Mouse (Mus musculus): ENCODE measurements around the gene Clrn3. TPM values are rescaled to one million over a fixed set of nuclear protein-coding genes. Genes with fewer than 3 reads are reported as not detected.

Clrn3 gene
- polyA plus RNA-seq, 1 experiment from 2014 or later, result not detected

- DNase-seq (ENCODE audit: low spot score) (peak; percentile 35), ATAC-seq (replicated peaks; ENCODE audit: insufficient number of reproducible peaks, low FRiP score, low TSS enrichment, low read depth) (no peak)
- Histone ChIP-seq H3K36me3 (replicated peaks; ENCODE audit: control insufficient read depth, insufficient read depth, low read depth, low read length) (no peaks in the 10 kb centered on the region), H3K9me3 (replicated peaks; ENCODE audit: control insufficient read depth, low read length) (no peaks in the 10 kb centered on the region), H3K4me3 (ENCODE audit: low read depth, low read length) (no peak overlapping the region), H3K4me2 (ENCODE audit: low read depth, low read length) (no peak overlapping the region), H3K27me3 (ENCODE audit: control insufficient read depth, insufficient read depth, low read length) (no peaks in the 10 kb centered on the region), H3K4me1 (ENCODE audit: control insufficient read depth, insufficient read depth, low read length) (no peaks in the 10 kb centered on the region), H3K9ac (replicated peaks; ENCODE audit: low read length) (no peak overlapping the region), H3K27ac (replicated peaks; ENCODE audit: low read depth, low read length) (no peak overlapping the region)
- WGBS, result 41% methylated on average over 3 of the region's 3 CpGs
Observed at GRCm38 (mm10) chr7:135495303-135495702, 33.2 kb downstream of the Clrn3 start.

- WGBS, result 60% methylated on average over 8 of the region's 8 CpGs
- Histone ChIP-seq H3K4me3 (ENCODE audit: low read depth, low read length) (no peak overlapping the region), H3K9me3 (replicated peaks; ENCODE audit: control insufficient read depth, low read length) (no peaks in the 10 kb centered on the region), H3K4me2 (ENCODE audit: low read depth, low read length) (no peak overlapping the region), H3K27me3 (ENCODE audit: control insufficient read depth, insufficient read depth, low read length) (no peaks in the 10 kb centered on the region), H3K4me1 (ENCODE audit: control insufficient read depth, insufficient read depth, low read length) (no peaks in the 10 kb centered on the region), H3K27ac (replicated peaks; ENCODE audit: low read depth, low read length) (no peak overlapping the region), H3K36me3 (replicated peaks; ENCODE audit: control insufficient read depth, insufficient read depth, low read depth, low read length) (no peaks in the 10 kb centered on the region), H3K9ac (replicated peaks; ENCODE audit: low read length) (no peak overlapping the region)
- ATAC-seq (replicated peaks; ENCODE audit: insufficient number of reproducible peaks, low FRiP score, low TSS enrichment, low read depth) (no peak), DNase-seq (ENCODE audit: low spot score) (no peak)
Observed at GRCm38 (mm10) chr7:135490500-135490886, 38.0 kb downstream of the Clrn3 start.

- Histone ChIP-seq H3K4me1 (ENCODE audit: control insufficient read depth, insufficient read depth, low read length) (no peaks in the 10 kb centered on the region), H3K36me3 (replicated peaks; ENCODE audit: control insufficient read depth, insufficient read depth, low read depth, low read length) (no peaks in the 10 kb centered on the region), H3K4me3 (ENCODE audit: low read depth, low read length) (no peak overlapping the region), H3K4me2 (ENCODE audit: low read depth, low read length) (no peak overlapping the region), H3K27ac (replicated peaks; ENCODE audit: low read depth, low read length) (no peak overlapping the region), H3K27me3 (ENCODE audit: control insufficient read depth, insufficient read depth, low read length) (no peaks in the 10 kb centered on the region), H3K9me3 (replicated peaks; ENCODE audit: control insufficient read depth, low read length) (no peaks in the 10 kb centered on the region), H3K9ac (replicated peaks; ENCODE audit: low read length) (no peak overlapping the region)
- ATAC-seq (replicated peaks; ENCODE audit: insufficient number of reproducible peaks, low FRiP score, low TSS enrichment, low read depth) (no peak), DNase-seq (ENCODE audit: low spot score) (no peak)
- 78% methylated on average over 9 of the region's 9 CpGs for WGBS
Observed at GRCm38 (mm10) chr7:135489724-135490499, 38.5 kb downstream of the Clrn3 start.

GRCm38 (mm10) chr7:135488214-135488810, 40.1 kb downstream of the Clrn3 start:
- no peaks in the 10 kb centered on the region for H3K36me3 ChIP-seq (replicated peaks; ENCODE audit: control insufficient read depth, insufficient read depth, low read depth, low read length)
- no peak for ATAC-seq (replicated peaks; ENCODE audit: insufficient number of reproducible peaks, low FRiP score, low TSS enrichment, low read depth)
- peak; percentile 29 for DNase-seq (ENCODE audit: low spot score)
- no peak overlapping the region for H3K9ac ChIP-seq (replicated peaks; ENCODE audit: low read length)
- 69% methylated on average over 6 of the region's 6 CpGs for WGBS
- no peaks in the 10 kb centered on the region for H3K27me3 ChIP-seq (ENCODE audit: control insufficient read depth, insufficient read depth, low read length)
- no peak overlapping the region for H3K4me2 ChIP-seq (ENCODE audit: low read depth, low read length)
- H3K9me3 ChIP-seq (replicated peaks; ENCODE audit: control insufficient read depth, low read length), result no peaks in the 10 kb centered on the region
- H3K4me1 ChIP-seq (ENCODE audit: control insufficient read depth, insufficient read depth, low read length), result no peaks in the 10 kb centered on the region
- no peak overlapping the region for H3K27ac ChIP-seq (replicated peaks; ENCODE audit: low read depth, low read length)
- no peak overlapping the region for H3K4me3 ChIP-seq (ENCODE audit: low read depth, low read length)

GRCm38 (mm10) chr7:135487423-135487822, 41.0 kb downstream of the Clrn3 start:
- no peak overlapping the region for H3K4me2 ChIP-seq (ENCODE audit: low read depth, low read length)
- WGBS, result 24% methylated on average over 4 of the region's 4 CpGs
- no peaks in the 10 kb centered on the region for H3K27me3 ChIP-seq (ENCODE audit: control insufficient read depth, insufficient read depth, low read length)
- no peaks in the 10 kb centered on the region for H3K4me1 ChIP-seq (ENCODE audit: control insufficient read depth, insufficient read depth, low read length)
- no peak overlapping the region for H3K9ac ChIP-seq (replicated peaks; ENCODE audit: low read length)
- DNase-seq (ENCODE audit: low spot score), result peak; percentile 88
- no peaks in the 10 kb centered on the region for H3K9me3 ChIP-seq (replicated peaks; ENCODE audit: control insufficient read depth, low read length)
- no peak overlapping the region for H3K4me3 ChIP-seq (ENCODE audit: low read depth, low read length)
- ATAC-seq (replicated peaks; ENCODE audit: insufficient number of reproducible peaks, low FRiP score, low TSS enrichment, low read depth), result no peak
- no peaks in the 10 kb centered on the region for H3K36me3 ChIP-seq (replicated peaks; ENCODE audit: control insufficient read depth, insufficient read depth, low read depth, low read length)
- H3K27ac ChIP-seq (replicated peaks; ENCODE audit: low read depth, low read length), result no peak overlapping the region

- WGBS, result 54% methylated on average over 10 of the region's 10 CpGs
- no peak overlapping the region for H3K4me2 ChIP-seq (ENCODE audit: low read depth, low read length)
- ATAC-seq (replicated peaks; ENCODE audit: insufficient number of reproducible peaks, low FRiP score, low TSS enrichment, low read depth) (no peak), DNase-seq (ENCODE audit: low spot score) (no peak)
- H3K36me3 ChIP-seq (replicated peaks; ENCODE audit: control insufficient read depth, insufficient read depth, low read depth, low read length), result no peaks in the 10 kb centered on the region
- H3K4me3 ChIP-seq (ENCODE audit: low read depth, low read length), result no peak overlapping the region
- no peak overlapping the region for H3K27ac ChIP-seq (replicated peaks; ENCODE audit: low read depth, low read length)
- no peak overlapping the region for H3K9ac ChIP-seq (replicated peaks; ENCODE audit: low read length)
- no peaks in the 10 kb centered on the region for H3K4me1 ChIP-seq (ENCODE audit: control insufficient read depth, insufficient read depth, low read length)
- H3K27me3 ChIP-seq (ENCODE audit: control insufficient read depth, insufficient read depth, low read length), result no peaks in the 10 kb centered on the region
- no peaks in the 10 kb centered on the region for H3K9me3 ChIP-seq (replicated peaks; ENCODE audit: control insufficient read depth, low read length)
Observed at GRCm38 (mm10) chr7:135486645-135487382, 41.6 kb downstream of the Clrn3 start.

- Histone ChIP-seq H3K36me3 (replicated peaks; ENCODE audit: control insufficient read depth, insufficient read depth, low read depth, low read length) (no peaks in the 10 kb centered on the region), H3K4me2 (ENCODE audit: low read depth, low read length) (no peak overlapping the region), H3K27me3 (ENCODE audit: control insufficient read depth, insufficient read depth, low read length) (no peaks in the 10 kb centered on the region), H3K9me3 (replicated peaks; ENCODE audit: control insufficient read depth, low read length) (no peaks in the 10 kb centered on the region), H3K4me1 (ENCODE audit: control insufficient read depth, insufficient read depth, low read length) (no peaks in the 10 kb centered on the region), H3K4me3 (ENCODE audit: low read depth, low read length) (no peak overlapping the region), H3K9ac (replicated peaks; ENCODE audit: low read length) (no peak overlapping the region), H3K27ac (replicated peaks; ENCODE audit: low read depth, low read length) (no peak overlapping the region)
- DNase-seq (ENCODE audit: low spot score) (peak; percentile 68), ATAC-seq (replicated peaks; ENCODE audit: insufficient number of reproducible peaks, low FRiP score, low TSS enrichment, low read depth) (peak; percentile 72)
- WGBS, result 13% methylated on average over 12 of the region's 12 CpGs
Observed at GRCm38 (mm10) chr7:135485796-135486410, 42.6 kb downstream of the Clrn3 start.
